Mouse (Mus musculus) layer of hippocampus, postnatal 36 days (tissue): ENCODE data around the gene Atp5b. TPM values are rescaled to one million over a fixed set of nuclear protein-coding genes. Genes with fewer than 3 reads are reported as not detected.
"Not testable (repeated sequence)": the region's sequence is repeated elsewhere in the genome, so short reads cannot be mapped to it uniquely, and the experiment has no call there.

Experiments used
- DNase-seq, 2 experiments: peaks; one replicate each; pipeline ENCODE4 v3.0.0; 2022
- total RNA-seq, 2 experiments: library from RNA; stranded (reverse); gene quantifications; 2 replicates each; pipeline ENCODE4 v1.2.3; 2021

Gene Atp5b
- total RNA-seq = 1,000 to 10,000 TPM; 1,628 to 1,744 TPM

DNA sequence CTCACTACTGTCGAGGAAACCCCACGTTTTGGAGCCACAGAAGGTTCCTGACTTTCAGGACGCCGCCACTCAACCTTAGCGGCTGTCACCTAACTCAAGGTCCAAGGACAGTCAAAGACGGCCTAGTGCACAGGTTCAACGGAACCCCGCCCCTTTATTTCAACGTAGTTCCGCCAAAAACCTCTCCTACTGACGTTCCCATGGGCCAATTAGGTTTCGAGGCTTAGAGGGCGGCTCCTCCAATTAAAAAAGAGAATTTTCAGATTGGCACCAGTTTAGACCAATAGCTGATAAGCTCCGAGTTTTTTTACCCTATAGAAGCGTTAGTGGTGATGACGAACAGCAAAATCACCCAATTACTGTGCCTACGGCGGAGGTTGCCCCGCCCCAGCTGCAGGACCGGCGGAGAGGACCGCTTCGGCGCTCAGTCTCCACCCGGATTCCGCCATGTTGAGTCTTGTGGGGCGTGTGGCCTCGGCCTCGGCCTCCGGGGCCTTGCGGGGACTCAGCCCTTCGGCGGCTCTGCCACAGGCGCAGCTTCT is at the start of gene Atp5b:
Atp5b (plus strand) TSS at position 394 of the 542 bp plus-strand sequence.
- DNase-seq = peak; percentile 96 to 97

DNA sequence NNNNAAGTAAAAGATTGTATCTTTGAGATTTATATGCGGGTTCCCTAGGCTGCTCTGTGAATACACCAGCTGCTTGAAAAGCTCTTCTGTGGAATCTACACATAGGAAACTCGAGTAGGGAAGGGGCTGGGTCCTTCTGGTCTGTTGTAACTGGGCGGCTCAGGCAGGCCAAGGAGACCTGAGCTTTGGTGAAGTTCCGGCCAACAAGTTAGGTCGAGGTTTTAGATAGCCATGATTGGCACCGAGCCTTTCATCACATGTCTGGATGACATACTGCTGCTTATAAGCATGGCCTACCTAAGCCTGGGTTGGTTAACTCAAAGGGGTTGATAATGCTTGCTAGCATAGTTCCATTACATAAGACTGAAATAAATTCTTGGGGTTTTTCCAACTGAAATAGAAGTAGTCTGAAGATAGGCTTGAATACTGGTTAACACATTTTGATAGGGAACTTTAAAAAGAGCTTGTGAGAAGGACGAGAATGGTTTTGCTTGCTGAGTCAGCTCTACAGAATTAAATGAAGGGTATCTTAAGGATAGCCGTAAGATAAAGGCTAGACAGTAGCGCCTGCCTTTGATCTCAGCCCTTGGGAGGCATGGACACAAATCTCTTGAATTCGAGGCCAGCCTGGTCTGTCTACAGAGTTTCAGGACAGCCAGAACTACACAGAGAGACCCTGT is 46.2 kb upstream of the Atp5b start:
- DNase-seq = no peak

DNA sequence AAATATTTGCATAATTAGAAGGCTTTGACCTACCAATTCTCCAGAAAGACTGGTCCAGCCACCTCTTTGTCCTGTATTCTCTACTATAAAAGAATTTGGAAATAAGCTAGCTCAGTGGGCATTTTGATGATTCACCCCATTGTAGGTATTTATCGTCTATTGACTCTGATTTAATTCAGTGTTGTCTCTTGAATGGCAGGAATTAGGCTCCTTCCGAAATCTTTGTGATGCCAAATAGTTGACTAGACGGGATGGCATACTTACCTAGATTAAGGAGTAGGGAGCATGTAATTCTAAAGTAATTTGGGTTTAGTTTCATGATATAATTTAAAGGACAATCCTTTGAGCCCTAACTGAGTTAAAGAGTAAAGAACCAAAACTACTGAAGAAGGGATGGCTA is 45.2 kb upstream of the Atp5b start:
- no peak for DNase-seq

DNA sequence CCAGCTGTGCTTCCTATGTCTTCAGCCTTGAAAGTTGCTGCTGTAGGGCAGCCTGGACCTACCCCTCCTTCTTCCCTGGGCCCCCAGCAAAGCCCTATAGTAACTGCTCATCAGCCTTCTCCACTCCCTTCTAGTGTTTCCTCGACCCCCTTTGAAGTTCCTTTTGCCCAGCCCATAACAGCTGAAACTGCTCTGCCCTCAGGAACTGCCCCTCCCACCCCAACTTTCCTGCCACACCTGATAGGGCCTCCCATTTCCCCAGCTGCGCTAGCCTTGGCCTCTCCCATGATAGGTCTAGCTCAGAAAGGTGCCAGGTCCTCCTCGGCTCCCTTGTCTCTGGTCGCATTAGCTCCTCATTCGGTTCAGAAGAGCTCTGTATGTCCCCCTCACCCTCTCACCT is 43.9 kb upstream of the Atp5b start:
- DNase-seq = no peak

DNA sequence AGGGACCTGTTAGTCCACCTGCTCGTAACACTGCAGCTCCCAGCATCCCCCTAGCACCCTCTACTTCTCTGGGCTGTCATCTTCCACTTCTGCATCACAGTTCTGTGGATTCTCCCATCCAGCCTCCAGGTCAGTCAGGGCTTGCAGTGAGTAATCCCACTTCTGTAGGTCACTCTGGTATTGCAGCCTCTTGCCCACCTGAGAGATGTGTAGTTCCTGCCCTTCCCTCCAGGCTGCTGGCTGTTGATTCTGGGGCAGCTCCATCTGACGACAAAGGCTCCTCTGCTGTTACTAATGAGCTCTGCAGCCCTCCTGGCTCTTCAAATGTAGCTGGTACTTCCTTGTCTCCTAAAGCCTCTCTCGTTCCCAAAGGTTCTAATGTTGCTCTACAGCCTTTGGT is 43.2 kb upstream of the Atp5b start:
- no peak for DNase-seq

DNA sequence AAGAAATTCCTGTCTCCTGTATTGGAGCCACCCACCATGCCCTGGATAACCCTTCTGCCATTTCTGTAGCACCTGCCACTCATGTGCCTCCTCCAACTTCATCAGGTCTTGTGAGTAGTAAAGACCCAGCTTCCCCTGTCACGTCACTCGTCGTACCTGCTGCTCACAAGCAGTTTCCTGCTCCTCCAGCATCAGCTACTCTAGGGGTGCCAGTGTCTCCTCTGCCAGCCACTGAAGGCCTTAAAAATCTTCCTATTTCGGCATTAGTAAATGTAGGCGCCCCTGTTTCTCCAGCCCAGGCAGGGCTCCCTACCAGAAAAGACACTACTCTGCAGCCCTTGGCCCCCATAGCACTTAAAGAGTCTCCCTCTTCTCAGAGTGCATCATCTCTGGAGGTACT is 42.8 kb upstream of the Atp5b start:
- no peak for DNase-seq

DNA sequence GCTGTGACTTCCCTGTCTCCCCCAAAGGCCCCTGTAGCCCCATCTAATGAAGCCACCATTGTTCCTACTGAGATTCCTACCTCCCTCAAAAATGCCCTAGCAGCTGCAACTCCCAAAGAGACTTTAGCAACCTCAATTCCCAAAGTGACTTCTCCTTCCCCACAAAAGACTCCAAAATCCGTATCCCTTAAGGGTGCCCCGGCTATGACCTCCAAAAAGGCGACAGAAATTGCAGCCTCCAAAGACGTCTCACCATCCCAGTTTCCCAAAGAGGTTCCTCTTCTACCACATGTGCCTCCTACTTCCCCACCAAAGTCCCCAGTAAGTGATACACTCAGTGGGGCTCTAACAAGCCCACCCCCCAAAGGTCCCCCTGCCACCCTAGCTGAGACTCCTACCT is 41.4 kb upstream of the Atp5b start:
- DNase-seq = no peak

DNA sequence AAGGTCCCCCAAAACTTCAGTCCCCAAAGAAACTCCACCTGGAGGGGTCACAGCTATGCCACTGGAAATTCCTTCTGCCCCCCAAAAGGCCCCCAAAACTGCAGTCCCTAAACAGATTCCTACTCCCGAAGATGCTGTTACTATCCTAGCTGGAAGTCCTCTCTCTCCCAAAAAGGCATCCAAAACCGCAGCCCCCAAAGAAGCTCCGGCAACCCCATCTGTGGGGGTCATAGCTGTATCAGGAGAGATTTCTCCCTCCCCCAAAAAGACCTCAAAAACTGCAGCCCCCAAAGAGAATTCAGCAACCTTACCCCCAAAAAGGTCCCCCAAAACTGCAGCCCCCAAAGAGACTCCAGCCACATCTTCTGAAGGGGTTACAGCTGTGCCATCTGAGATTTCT is 40.6 kb upstream of the Atp5b start:
- DNase-seq = no peak

DNA sequence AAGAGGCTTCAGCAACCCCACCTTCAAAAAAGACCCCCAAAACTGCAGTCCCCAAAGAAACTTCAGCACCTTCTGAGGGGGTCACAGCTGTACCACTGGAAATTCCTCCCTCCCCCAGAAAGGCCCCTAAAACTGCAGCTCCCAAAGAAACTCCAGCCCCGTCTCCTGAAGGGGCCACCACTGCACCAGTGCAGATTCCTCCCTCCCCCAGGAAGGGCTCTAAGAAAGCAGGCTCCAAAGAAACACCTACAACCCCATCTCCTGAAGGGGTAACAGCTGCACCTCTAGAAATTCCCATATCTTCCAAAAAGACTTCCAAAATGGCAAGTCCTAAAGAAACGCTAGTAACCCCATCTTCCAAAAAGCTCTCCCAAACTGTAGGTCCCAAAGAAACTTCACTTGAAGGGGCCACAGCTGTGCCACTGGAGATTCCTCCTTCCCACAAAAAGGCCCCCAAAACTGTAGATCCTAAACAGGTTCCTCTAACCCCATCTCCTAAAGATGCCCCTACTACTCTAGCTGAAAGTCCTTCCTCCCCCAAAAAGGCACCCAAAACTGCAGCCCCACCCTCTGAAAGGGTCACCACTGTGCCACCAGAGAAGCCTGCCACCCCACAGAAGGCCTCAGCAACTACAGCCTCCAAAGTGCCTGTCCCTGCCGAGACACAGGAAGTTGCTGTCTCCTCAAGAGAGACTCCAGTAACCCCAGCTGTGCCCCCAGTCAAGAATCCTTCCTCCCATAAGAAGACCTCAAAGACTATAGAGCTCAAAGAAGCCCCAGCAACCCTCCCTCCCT is 39.8 kb upstream of the Atp5b start:
- DNase-seq = no peak

DNA sequence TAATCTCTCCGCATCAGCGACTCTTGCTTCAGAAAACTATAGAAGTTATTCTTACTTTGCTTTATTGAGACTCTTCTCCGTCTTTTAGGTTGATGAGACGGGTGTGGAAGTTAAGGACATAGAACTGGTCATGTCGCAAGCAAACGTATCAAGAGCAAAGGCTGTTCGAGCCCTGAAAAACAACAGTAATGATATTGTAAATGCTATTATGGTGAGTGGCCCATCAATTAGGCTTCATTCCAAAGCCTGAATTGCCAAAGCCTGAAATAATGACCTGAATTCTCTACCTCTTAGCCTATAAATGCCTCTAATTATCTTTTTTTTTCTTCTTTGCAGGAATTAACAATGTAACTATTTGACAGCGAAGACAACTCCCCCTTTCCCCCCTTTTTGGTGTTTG is 34.9 kb upstream of the Atp5b start:
- DNase-seq = no peak

DNA sequence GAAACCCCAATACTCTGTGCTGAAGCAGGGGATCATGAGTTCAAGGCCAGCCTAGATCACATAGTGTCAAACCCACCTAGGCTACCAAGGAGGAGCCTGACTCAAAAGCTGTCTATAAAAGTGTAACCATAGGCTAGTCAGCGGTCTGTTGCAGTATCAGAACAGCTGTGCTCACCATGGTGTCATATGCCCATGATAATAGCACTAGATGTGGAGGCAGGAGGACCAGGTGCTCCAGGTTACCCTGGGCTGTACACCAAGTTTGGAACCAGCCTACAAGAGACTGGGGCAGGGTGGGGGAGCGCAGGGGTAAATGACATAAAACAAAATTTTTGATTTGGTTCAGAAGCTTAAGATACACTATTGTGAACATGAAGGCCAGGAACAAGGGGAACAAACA is 33.3 kb upstream of the Atp5b start:
- no peak for DNase-seq

DNA sequence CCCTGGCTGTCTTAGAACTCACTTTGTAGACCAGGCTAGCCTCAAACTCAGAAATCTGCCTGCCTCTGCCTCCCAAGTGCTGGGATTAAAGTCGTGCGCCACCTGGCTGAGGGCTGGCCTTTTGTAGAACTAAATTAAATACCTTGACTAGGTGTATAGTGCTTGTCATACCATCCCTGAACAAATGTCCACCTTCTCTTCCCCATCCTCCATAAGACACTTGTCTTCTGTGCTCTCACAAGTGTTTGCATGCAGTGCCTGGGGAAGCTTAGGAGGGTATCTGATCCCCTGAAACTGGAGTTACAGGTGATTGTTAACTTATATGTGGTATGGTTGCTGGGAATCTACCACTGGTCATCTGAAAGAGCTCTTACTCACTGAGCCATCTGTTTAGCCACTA is 32.7 kb upstream of the Atp5b start:
- DNase-seq = no peak

DNA sequence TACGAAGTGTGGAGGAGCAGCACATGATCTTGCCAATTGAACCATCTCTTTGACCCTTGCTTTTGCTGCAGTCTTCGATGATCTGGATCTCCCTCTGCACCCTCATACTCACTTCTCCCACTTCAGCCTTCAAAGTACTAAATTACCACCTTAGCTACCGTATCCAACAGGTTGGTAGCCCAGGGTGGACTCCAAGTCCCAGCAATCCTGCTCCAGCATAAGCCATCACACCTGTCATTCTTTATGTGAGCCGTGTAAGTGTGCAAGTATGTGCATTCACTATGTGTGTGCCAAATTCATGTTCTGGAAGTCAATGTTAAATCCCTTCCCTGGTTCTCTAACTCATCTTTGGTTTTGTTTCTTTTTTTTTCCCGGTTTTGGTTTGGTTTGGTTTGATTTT is 31.5 kb upstream of the Atp5b start:
- no peak for DNase-seq

DNA sequence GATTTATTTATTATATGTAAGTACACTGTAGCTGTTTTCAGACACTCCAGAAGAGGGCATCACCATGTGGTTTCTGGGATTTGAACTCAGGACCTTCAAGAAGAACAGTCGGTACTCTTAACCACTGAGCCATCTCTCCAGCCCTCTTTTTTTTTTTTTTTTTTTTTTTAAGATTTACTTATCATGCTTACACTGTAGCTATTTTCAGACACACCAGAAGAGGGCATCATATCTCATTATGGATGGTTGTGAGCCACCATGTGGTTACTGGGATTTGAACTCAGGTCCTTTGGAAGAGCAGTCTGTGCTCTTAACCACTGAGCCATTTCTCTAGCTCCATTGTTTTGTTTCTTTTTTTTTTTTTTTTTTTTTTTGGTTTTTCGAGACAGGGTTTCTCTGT is 30.9 kb upstream of the Atp5b start:
- DNase-seq = not testable (repeated sequence)

DNA sequence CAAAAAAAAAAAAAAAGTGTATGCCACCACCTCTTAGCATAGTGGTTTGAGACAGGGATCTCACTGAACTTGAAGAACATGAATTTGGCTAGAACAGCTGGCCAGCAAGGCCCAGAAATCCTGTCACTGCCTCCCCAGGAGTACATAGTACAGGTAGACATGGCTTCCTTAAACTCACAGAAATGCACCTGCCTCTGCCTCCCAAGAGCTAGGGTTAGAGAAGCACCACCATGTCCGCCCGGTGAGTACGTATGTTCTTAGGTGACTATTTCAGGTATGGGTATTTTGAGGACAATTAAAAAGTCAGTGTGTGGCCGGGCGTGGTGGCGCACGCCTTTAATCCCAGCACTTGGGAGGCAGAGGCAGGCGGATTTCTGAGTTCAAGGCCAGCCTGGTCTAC is 30.1 kb upstream of the Atp5b start:
- DNase-seq = no peak

DNA sequence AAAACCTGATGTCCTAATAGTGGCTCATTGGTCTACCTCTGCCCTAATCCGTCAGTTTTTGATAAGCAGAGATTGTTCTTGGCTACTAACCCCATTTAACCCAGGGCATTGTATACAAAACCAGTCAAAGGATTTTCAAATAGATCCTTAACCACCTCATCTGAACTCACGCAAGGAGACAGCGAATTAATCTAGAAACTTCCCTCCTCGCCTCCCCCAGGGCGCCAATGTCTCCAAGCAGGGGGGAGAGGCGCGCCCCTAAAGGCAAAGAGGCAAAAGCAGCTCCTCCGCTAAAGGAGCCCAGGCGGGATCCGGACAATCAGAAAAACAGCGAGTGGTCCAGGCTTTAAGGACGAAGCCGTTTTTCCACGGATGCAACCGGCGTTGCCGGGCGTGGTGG is 24.9 kb upstream of the Atp5b start:
- DNase-seq = no peak

DNA sequence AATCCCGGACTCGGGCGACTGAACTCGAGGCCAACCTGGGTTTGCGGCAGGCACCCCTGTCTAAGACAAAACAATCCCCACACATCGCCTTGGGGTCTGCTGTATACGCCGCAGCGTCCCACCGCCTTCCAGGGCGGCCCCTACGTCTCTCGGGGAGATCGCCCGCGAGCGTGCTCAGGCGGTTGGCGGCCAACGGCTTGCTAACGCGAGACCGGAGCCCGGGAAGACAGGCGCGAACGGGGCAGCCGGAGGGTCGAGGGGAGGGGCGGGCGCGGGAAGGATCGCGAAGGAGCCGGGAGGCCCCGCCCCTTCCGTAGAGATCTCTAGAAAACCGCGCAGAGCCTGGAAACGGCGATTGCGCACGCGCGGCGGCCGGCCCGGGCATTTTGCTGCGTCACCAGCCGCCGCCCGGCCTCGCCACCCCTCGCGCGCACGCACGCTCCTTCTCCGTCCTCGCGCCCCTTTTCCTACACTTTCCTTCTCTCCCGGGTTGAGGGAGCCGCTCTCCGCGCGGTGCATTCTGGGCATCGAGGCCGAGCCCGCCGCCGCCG is 24.4 kb upstream of the Atp5b start, which contains the start of gene Ptges3:
Ptges3 (plus strand) TSS at position 354 of the 551 bp plus-strand sequence.
- peak; percentile 96 for DNase-seq

DNA sequence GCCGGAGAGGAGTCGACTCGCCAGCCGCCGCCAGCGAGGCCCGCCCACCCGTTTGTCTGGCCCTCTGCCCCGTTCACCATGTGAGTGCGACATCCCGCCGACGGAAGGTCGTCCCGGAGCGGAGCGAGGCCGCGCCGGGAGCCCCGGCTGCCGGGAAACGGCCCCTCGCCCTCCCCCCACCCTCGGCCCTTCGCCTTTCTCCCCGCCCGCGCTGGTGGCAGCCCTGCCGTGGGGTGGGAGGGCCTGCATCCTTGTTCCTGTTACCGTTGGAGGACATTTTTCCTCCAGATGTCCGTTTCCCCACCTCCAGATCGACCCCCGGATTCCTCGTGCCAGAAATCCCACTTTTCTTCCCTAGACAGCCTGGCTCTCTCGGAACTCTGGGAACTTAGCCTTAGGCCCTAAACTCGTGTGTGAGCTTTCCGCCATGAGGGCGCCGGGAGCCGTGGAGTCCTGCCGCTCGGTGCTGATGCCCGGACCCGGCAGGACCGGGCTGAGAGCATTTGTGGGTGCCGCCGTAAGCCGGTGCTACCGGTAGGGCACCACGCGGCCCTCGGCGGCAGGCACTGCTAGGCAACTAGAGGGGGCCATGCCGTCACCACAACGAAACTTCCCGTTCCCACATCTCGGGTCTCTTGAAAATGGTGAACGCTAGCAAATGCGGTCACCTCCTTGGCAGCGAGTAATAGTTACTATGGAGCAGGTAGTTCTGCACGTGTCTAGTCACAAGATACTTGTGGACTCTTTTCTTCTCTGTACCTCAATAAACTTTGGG is 23.7 kb upstream of the Atp5b start:
- peak; percentile 46 to 48 for DNase-seq

DNA sequence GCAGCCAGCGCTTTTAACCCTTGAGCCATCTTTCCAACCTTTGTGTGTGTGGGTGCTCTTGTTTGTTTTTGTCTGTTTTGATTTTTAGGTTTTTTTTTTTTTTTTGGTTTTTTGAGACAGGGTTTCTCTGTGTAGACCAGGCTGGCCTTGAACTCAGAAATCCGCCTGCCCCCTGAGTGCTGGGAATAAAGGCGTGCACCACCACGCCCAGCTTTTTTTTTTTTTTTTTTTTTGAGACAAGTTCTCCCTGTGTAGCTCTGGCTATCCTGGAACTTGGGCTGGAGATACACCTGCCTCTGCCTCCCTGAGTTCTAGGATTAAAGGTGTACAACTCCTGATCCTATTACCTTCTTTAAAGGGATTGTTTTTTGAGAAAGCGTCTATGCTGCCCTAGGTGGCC is 22.0 kb upstream of the Atp5b start:
- no peak for DNase-seq

DNA sequence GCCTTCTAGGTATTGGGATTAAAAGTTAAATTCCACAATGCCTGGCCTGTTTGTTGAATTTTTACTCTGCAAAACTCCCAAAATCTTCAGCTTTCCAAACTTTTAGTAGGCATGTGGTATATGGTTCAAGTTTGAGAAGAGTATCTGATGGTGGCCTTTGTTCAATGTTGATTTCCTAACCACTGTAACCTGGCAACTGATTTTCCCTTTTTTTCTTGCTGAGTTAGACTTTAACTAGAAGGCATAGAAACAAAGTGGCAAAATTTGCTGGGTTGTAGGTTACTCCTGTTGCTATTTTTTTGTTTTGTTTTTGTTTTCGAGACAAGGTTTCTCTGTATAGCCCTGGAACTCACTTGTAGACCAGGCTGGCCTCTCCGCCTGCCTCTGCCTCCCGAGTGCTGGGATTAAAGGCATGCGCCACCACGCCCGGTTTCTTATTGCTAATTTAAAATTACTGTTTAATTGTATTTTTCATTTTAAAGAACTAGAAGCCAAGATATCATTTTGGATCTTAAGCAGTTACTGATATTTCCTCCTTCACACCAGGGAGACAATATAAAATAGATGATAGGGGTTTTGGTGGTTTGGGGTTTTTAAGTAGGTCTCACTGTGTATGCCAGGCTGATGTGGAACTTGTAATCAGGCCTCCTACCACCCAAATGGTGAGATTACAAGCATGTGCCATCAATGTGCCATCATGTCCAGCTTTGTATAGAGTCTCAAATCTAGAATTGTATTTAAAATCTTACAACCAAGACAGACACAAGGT is 20.7 kb upstream of the Atp5b start:
- DNase-seq = no peak

DNA sequence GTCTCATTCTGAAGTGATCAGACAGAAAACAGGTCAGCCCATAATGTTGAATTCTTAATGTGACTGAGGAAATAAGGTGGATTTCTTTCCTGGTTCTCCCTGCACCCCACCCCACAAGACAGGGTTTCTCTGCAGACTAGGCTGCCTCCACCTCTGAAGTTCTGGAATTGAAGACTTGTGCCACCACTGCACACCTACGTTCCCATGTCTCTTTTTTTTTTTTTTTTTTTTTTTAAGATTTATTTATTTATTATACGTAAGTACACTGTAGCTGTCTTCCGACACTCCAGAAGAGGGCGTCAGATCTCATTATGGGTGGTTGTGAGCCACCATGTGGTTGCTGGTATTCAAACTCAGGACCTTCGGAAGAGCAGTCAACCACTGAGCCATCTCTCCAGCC is 17.0 kb upstream of the Atp5b start:
- DNase-seq = no peak

DNA sequence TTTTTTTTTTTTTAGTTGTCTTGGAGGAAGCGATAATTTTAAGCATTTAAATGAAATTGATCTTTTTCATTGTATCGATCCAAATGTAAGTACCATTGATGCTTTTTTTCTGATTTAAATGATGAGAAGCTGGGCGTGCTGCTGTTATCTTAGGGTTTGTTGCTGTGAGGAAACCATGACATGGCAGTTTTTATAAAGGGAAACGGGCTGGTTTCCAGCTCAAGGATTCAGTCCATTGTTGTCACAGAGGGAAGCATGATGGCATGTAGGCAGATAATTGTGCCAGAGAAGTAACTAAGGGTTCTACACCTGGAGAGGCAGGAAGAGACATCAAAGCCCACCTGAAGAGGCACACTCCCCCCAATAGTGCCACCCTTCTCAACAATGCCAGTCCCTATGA is 13.9 kb upstream of the Atp5b start:
- no peak for DNase-seq
